Comparison of ENCODE assay signal across 10 mouse cellular contexts in genomic region chr16:77788041-77788780, GRCm38 (mm10).
DNase-seq lines count a peak whose midpoint lies in the region; ATAC-seq and TF ChIP-seq lines count a peak whose summit lies in the region.
"Had no signal": no experiment of that assay in that cellular context is flagged by ENCODE, and none has a peak within 500 bp of the region (broad histone marks: within the 10 kb centered on the region; RNA-seq: fewer than 3 reads in every experiment).

No protein-coding gene starts in this region.

- no peaks in the 10 kb centered on the region for H3K36me3 ChIP-seq in hindbrain, embryonic 16.5 days (ENCODE audit: control insufficient read depth, insufficient read depth, low read length)
- H3K36me3 ChIP-seq in heart, embryonic 11.5 days (ENCODE audit: control insufficient read depth, insufficient read depth, low read length) = no peaks in the 10 kb centered on the region
- H3K36me3 ChIP-seq: embryonic facial prominence, embryonic 13.5 days had no signal

- peak overlapping the region; percentile 17 for H3K4me3 ChIP-seq in hindbrain, embryonic 16.5 days (ENCODE audit: low read length)
- no peak overlapping the region for H3K4me3 ChIP-seq in lung, adult 2 months (replicated peaks; ENCODE audit: extremely low read depth, low read depth, low read length)
- no peak overlapping the region for H3K4me3 ChIP-seq in heart, embryonic 11.5 days (ENCODE audit: low read depth, low read length)
- H3K4me3 ChIP-seq: embryonic facial prominence, embryonic 13.5 days had no signal

- no peaks in the 10 kb centered on the region for H3K27me3 ChIP-seq in hindbrain, embryonic 16.5 days (replicated peaks; ENCODE audit: control insufficient read depth, insufficient read depth, low read length)
- no peaks in the 10 kb centered on the region for H3K27me3 ChIP-seq in heart, embryonic 11.5 days (ENCODE audit: control insufficient read depth, insufficient read depth, low read length)
- H3K27me3 ChIP-seq: CH12.LX; embryonic facial prominence, embryonic 13.5 days had no signal

- peaks cover 6% of the 10 kb centered on the region for H3K4me1 ChIP-seq in hindbrain, embryonic 16.5 days (ENCODE audit: control insufficient read depth, insufficient read depth, low read depth, low read length)
- H3K4me1 ChIP-seq in lung, adult 2 months (ENCODE audit: control insufficient read depth, insufficient read depth, low read length) = no peaks in the 10 kb centered on the region
- no peaks in the 10 kb centered on the region for H3K4me1 ChIP-seq in heart, embryonic 11.5 days (ENCODE audit: control insufficient read depth, insufficient read depth, low read length)

- peak overlapping the region; percentile 48 for H3K4me2 ChIP-seq in hindbrain, embryonic 16.5 days (ENCODE audit: low read length)
- H3K4me2 ChIP-seq in heart, embryonic 11.5 days = no peak overlapping the region
- H3K4me2 ChIP-seq: embryonic facial prominence, embryonic 13.5 days had no signal

- peak; percentile 81 for DNase-seq in brain, adult 2 months (ENCODE audit: low read depth, low spot score)
- DNase-seq in embryo, embryonic 11 days = peak; percentile 72
- DNase-seq in mesoderm, embryonic 11.5 days (ENCODE audit: low read depth, low spot score) = peak; percentile 59
- DNase-seq in right cerebral cortex, postnatal 25 days = peak; percentile 58
- DNase-seq in liver = no peak
- no peak for DNase-seq in lung, adult 2 months

- peak overlapping the region; percentile 58 for H3K9ac ChIP-seq in hindbrain, embryonic 16.5 days (ENCODE audit: low read depth, low read length)
- no peak overlapping the region for H3K9ac ChIP-seq in heart, embryonic 11.5 days (ENCODE audit: low read depth, low read length)
- H3K9ac ChIP-seq: embryonic facial prominence, embryonic 13.5 days had no signal

- no peaks in the 10 kb centered on the region for H3K9me3 ChIP-seq in hindbrain, embryonic 16.5 days (ENCODE audit: control insufficient read depth, low read length)
- no peaks in the 10 kb centered on the region for H3K9me3 ChIP-seq in heart, embryonic 11.5 days (replicated peaks; ENCODE audit: control insufficient read depth, low read length)
- H3K9me3 ChIP-seq: embryonic facial prominence, embryonic 13.5 days had no signal

- peak overlapping the region; percentile 91 for H3K27ac ChIP-seq in hindbrain, embryonic 16.5 days (ENCODE audit: low read depth, low read length)
- no peak overlapping the region for H3K27ac ChIP-seq in heart, embryonic 11.5 days (ENCODE audit: low read depth, low read length)
- H3K27ac ChIP-seq: embryonic facial prominence, embryonic 13.5 days had no signal

- WGBS in hindbrain, embryonic 16.5 days = 25% methylated on average over 20 of the region's 20 CpGs
- WGBS in lung, adult 2 months = 84% methylated on average over 20 of the region's 20 CpGs
- WGBS in heart, embryonic 11.5 days (ENCODE audit: insufficient replicate concordance) = 86% methylated on average over 20 of the region's 20 CpGs

- no peak for TF ChIP-seq CTCF in lung, adult 2 months (IDR thresholded peaks at IDR 0.05; ENCODE audit: insufficient read depth, low read length)

- peak; percentile 96 for ATAC-seq in hindbrain, embryonic 16.5 days
- ATAC-seq in heart, embryonic 11.5 days (replicated peaks; ENCODE audit: insufficient number of reproducible peaks, low FRiP score, low TSS enrichment) = no peak

- TF ChIP-seq POLR2A in lung, adult 2 months (IDR thresholded peaks at IDR 0.05; ENCODE audit: borderline replicate concordance, extremely low read depth, low read depth, low read length) = no peak

Comparison
In these comparisons a context has a peak if more than half of its experiments do, and no peak if none do; other contexts are left out.
1. DNase-seq: peak in brain, adult 2 months (single experiment), embryo, embryonic 11 days (single experiment), mesoderm, embryonic 11.5 days (single experiment) and right cerebral cortex, postnatal 25 days (single experiment); none in liver (single experiment) and lung, adult 2 months (single experiment).